Mouse (Mus musculus) monocyte, adult 5-6 weeks (primary cell): ENCODE data around the gene Vamp4. TPM values are rescaled to one million over a fixed set of nuclear protein-coding genes. Genes with fewer than 3 reads are reported as not detected.

Source experiments
- ATAC-seq: fragments of 153-309, 156-312 bp; replicated peaks from 2 replicates; pipeline ENCODE4 v1.8.0; 2017; ENCODE audit warnings: mild to moderate bottlenecking; ENCODE audit not compliant: low TSS enrichment, insufficient number of reproducible peaks, severe bottlenecking, poor library complexity, low FRiP score
- total RNA-seq: library from RNA; stranded (forward); fragments of 200-1000, 200-491, 200-594 nt; gene quantifications from 3 replicates; pipeline ENCODE4 v1.2.3, GENCODE M21; 2017

Gene Vamp4
- 94.8 to 131 TPM (median 105 TPM) in 3 replicates for total RNA-seq

GRCm38 (mm10) chr1:162570260-162570748, at the start of gene Vamp4:
Vamp4 (plus strand) TSS chr1:162570515.
- ATAC-seq, result peak; percentile 83

GRCm38 (mm10) chr1:162529651-162530050, 40.7 kb upstream of the Vamp4 start:
- no peak for ATAC-seq

- ATAC-seq, result no peak
Measured at GRCm38 (mm10) chr1:162530666-162531065, 39.6 kb upstream of the Vamp4 start.

GRCm38 (mm10) chr1:162531584-162531983, 38.7 kb upstream of the Vamp4 start:
- no peak for ATAC-seq

- ATAC-seq, result no peak
Measured at GRCm38 (mm10) chr1:162532330-162532729, 38.0 kb upstream of the Vamp4 start.

- no peak for ATAC-seq
Measured at GRCm38 (mm10) chr1:162533766-162534560, 36.4 kb upstream of the Vamp4 start.

GRCm38 (mm10) chr1:162543231-162543630, 27.1 kb upstream of the Vamp4 start:
- no peak for ATAC-seq

- ATAC-seq, result no peak
Measured at GRCm38 (mm10) chr1:162547607-162548006, 22.7 kb upstream of the Vamp4 start.

GRCm38 (mm10) chr1:162548016-162548916, 22.0 kb upstream of the Vamp4 start, which contains the start of gene Mettl13:
Mettl13 (minus strand) TSS chr1:162548551.
- peak; percentile 93 for ATAC-seq

GRCm38 (mm10) chr1:162548917-162549613, 21.2 kb upstream of the Vamp4 start:
- no peak for ATAC-seq

- no peak for ATAC-seq
Measured at GRCm38 (mm10) chr1:162549615-162550283, 20.6 kb upstream of the Vamp4 start.

- ATAC-seq, result no peak
Measured at GRCm38 (mm10) chr1:162552956-162553355, 17.4 kb upstream of the Vamp4 start.

- no peak for ATAC-seq
Measured at GRCm38 (mm10) chr1:162554193-162554592, 16.1 kb upstream of the Vamp4 start.

GRCm38 (mm10) chr1:162563236-162563635, 7.1 kb upstream of the Vamp4 start:
- ATAC-seq, result no peak

- peak; percentile 94 for ATAC-seq
Measured at GRCm38 (mm10) chr1:162564992-162565391, 5.3 kb upstream of the Vamp4 start.

GRCm38 (mm10) chr1:162567351-162567750, 3.0 kb upstream of the Vamp4 start:
- no peak for ATAC-seq

GRCm38 (mm10) chr1:162570931-162571601, 751 bp downstream of the Vamp4 start:
- ATAC-seq, result peak; percentile 71

- ATAC-seq, result no peak
Measured at GRCm38 (mm10) chr1:162575098-162575497, 4.8 kb downstream of the Vamp4 start.
